Mouse (Mus musculus): Measurements from ENCODE around the gene Tmem171. TPM values are rescaled to one million over a fixed set of nuclear protein-coding genes. Genes with fewer than 3 reads are reported as not detected.

The Tmem171 gene
- not detected for total RNA-seq (2023)

GRCm38 (mm10) chr13:98694773-98695314 lies at the start of gene Tmem171:
Gene Tmem171, minus strand, starts transcription at chr13:98694834.

DNA sequence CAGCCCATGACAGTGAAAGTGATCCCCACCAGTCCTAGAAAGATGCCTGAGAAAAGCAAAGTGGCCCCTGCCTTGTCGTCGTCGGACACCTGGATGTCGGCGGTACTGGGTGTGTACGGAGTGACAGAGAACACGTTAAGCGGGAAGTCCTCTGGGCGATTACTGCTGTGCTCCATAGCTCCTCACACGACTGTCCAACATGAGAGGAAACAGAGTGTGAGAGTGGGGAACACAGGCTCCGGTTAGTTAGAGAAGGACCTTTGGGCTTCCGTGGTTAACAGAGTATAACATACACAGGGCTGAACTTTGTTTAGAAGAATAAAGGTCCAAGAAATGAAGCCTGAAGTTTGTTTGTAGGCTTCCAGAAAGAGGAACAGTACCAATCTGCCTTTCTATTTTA lies 57.5 kb downstream of the Tmem171 start, which contains the start of gene Tmem174:
Gene Tmem174 (minus strand): TSS at position 266 of the 400 bp plus-strand sequence.

Other genes starting within 250 kb of the Tmem171 start
- gene Gm10320, start 202.8 kb downstream of the Tmem171 start, total RNA-seq (2023), result not detected
- not detected for gene Tmem174, start 57.4 kb downstream of the Tmem171 start, total RNA-seq (2023)
- 61.7 TPM for gene Fcho2, start 120.6 kb upstream of the Tmem171 start, total RNA-seq (2023)
- gene Tnpo1, start 231.6 kb upstream of the Tmem171 start, total RNA-seq (2023), result 91.5 TPM